Mouse (Mus musculus): ENCODE results near the gene Ccl7.
A peak's percentile ranks its signal among the peaks of the same experiment; 100 is the strongest.

The Ccl7 gene

GRCm38 (mm10) chr11:82035356-82035755, 10.2 kb upstream of the Ccl7 start, which contains the start of gene Ccl2:
Gene Ccl2 (plus strand): TSS chr11:82035571.
- DNase-seq (ENCODE audit: low read depth, low spot score), result no peak

- DNase-seq (ENCODE audit: low read depth, low spot score), result no peak
These were observed 9.7 kb upstream of the Ccl7 start for GRCm38 (mm10) chr11:82035857-82036256.

GRCm38 (mm10) chr11:82038535-82038934, 7.0 kb upstream of the Ccl7 start, which contains the start of gene Gm17268:
Gene Gm17268 (minus strand): TSS chr11:82038562.
- DNase-seq (ENCODE audit: low read depth, low spot score), result no peak

- no peak for DNase-seq (ENCODE audit: low read depth, low spot score)
These were observed 6.3 kb upstream of the Ccl7 start for GRCm38 (mm10) chr11:82039132-82039660.

- no peak for DNase-seq (ENCODE audit: low read depth, low spot score)
These were observed 3.8 kb upstream of the Ccl7 start for GRCm38 (mm10) chr11:82041671-82042080.

GRCm38 (mm10) chr11:82047746-82048415, 2.4 kb downstream of the Ccl7 start:
- DNase-seq (ENCODE audit: low read depth, low spot score), result peak; percentile 55

GRCm38 (mm10) chr11:82053849-82054248, 8.3 kb downstream of the Ccl7 start:
- DNase-seq (ENCODE audit: low read depth, low spot score), result no peak

- no peak for DNase-seq (ENCODE audit: low read depth, low spot score)
These were observed 12.1 kb downstream of the Ccl7 start, which contains the start of gene Ccl11 for GRCm38 (mm10) chr11:82057646-82058045. Gene Ccl11 (plus strand): TSS chr11:82057823.

GRCm38 (mm10) chr11:82062226-82062625, 16.7 kb downstream of the Ccl7 start:
- DNase-seq (ENCODE audit: low read depth, low spot score), result no peak

- no peak for DNase-seq (ENCODE audit: low read depth, low spot score)
These were observed 17.9 kb downstream of the Ccl7 start for GRCm38 (mm10) chr11:82063454-82063853.

GRCm38 (mm10) chr11:82066953-82067571, 21.6 kb downstream of the Ccl7 start:
- no peak for DNase-seq (ENCODE audit: low read depth, low spot score)

GRCm38 (mm10) chr11:82071076-82071475, 25.6 kb downstream of the Ccl7 start:
- DNase-seq (ENCODE audit: low read depth, low spot score), result no peak

- no peak for DNase-seq (ENCODE audit: low read depth, low spot score)
These were observed 26.9 kb downstream of the Ccl7 start for GRCm38 (mm10) chr11:82072374-82072773.

- no peak for DNase-seq (ENCODE audit: low read depth, low spot score)
These were observed 27.5 kb downstream of the Ccl7 start for GRCm38 (mm10) chr11:82072984-82073383.

GRCm38 (mm10) chr11:82073686-82074085, 28.2 kb downstream of the Ccl7 start:
- DNase-seq (ENCODE audit: low read depth, low spot score), result no peak

GRCm38 (mm10) chr11:82077031-82077430, 31.5 kb downstream of the Ccl7 start:
- no peak for DNase-seq (ENCODE audit: low read depth, low spot score)

GRCm38 (mm10) chr11:82078136-82078730, 32.7 kb downstream of the Ccl7 start:
- no peak for DNase-seq (ENCODE audit: low read depth, low spot score)

- DNase-seq (ENCODE audit: low read depth, low spot score), result no peak
These were observed 35.4 kb downstream of the Ccl7 start for GRCm38 (mm10) chr11:82080865-82081264.

- DNase-seq (ENCODE audit: low read depth, low spot score), result no peak
These were observed 38.8 kb downstream of the Ccl7 start for GRCm38 (mm10) chr11:82084360-82084759.

Data from embryo, embryonic 11.5 days (tissue).